In genomic region chr5:103376354-103377295, GRCm38 (mm10) we compare ENCODE assay signal across 10 mouse cellular contexts. TPM values are rescaled to one million over a fixed set of nuclear protein-coding genes. Genes with fewer than 3 reads are reported as not detected.
DNase-seq lines count a peak whose midpoint lies in the region; ATAC-seq and TF ChIP-seq lines count a peak whose summit lies in the region.
"Had no signal": no experiment of that assay in that cellular context is flagged by ENCODE, and none has a peak within 500 bp of the region (broad histone marks: within the 10 kb centered on the region; RNA-seq: fewer than 3 reads in every experiment).

No protein-coding gene starts in this region.

- no peaks in the 10 kb centered on the region for H3K36me3 ChIP-seq in thymus, adult 2 months (ENCODE audit: control insufficient read depth, insufficient read depth, low read length)
- H3K36me3 ChIP-seq: lung, embryonic 15.5 days had no signal

- TF ChIP-seq POLR2A in thymus, adult 2 months (IDR thresholded peaks at IDR 0.05; ENCODE audit: control insufficient read depth, extremely low read depth, insufficient read depth, low read length, poor library complexity), result no peak
- no peak for TF ChIP-seq POLR2A in cerebellum, adult 2 months (IDR thresholded peaks at IDR 0.05; ENCODE audit: borderline replicate concordance, insufficient read depth, low read length)

- peaks cover 7% of the 10 kb centered on the region for H3K4me1 ChIP-seq in thymus, adult 2 months (replicated peaks; ENCODE audit: control insufficient read depth, insufficient read depth, low read length)
- H3K4me1 ChIP-seq in cerebellum, adult 2 months (ENCODE audit: control insufficient read depth, insufficient read depth, low read length), result no peaks in the 10 kb centered on the region

- 28% methylated on average over 17 of the region's 17 CpGs for WGBS in thymus, adult 2 months
- WGBS in cerebellum, adult 2 months, result 66% methylated on average over 17 of the region's 17 CpGs

- TF ChIP-seq CTCF in thymus, adult 2 months (IDR thresholded peaks at IDR 0.05; ENCODE audit: borderline replicate concordance, control insufficient read depth, extremely low read depth, insufficient read depth, low read length, poor library complexity), result no peak
- TF ChIP-seq CTCF in cerebellum, adult 2 months (IDR thresholded peaks at IDR 0.05; ENCODE audit: borderline replicate concordance, insufficient read depth, low read depth, low read length), result no peak

- H3K27ac ChIP-seq in thymus, adult 2 months (ENCODE audit: control insufficient read depth, insufficient read depth, low read length), result peak overlapping the region; percentile 49; the same call in 1 of the 2 replicates
- no peak overlapping the region for H3K27ac ChIP-seq in cerebellum, adult 2 months (ENCODE audit: insufficient read depth, low read length)
- H3K27ac ChIP-seq: lung, embryonic 15.5 days had no signal

- H3K27me3 ChIP-seq in thymus, adult 2 months (ENCODE audit: control insufficient read depth, insufficient read depth, low read length), result no peaks in the 10 kb centered on the region
- H3K27me3 ChIP-seq in cerebellum, adult 2 months (ENCODE audit: control insufficient read depth, insufficient read depth, low read length), result no peaks in the 10 kb centered on the region
- H3K27me3 ChIP-seq: lung, embryonic 15.5 days had no signal

- DNase-seq in gastrocnemius, adult 18-20 months (ENCODE audit: low spot score), result peak; percentile 14
- DNase-seq in gastrocnemius, postnatal 4 days (ENCODE audit: low spot score in 2 of 2), result no peak
- no peak for DNase-seq in thymus, adult 2 months
- no peak for DNase-seq in thymus, postnatal 14 days
- peak; percentile 46 for DNase-seq in heart, postnatal 4 days
- no peak for DNase-seq in cerebellum, postnatal 36 days
- no peak for DNase-seq in cerebellum, adult 2 months
- DNase-seq: cerebellum, adult 18-20 months had no signal

- no peak overlapping the region for H3K4me3 ChIP-seq in thymus, adult 2 months (ENCODE audit: control insufficient read depth, insufficient read depth, low read length)
- H3K4me3 ChIP-seq in cerebellum, adult 2 months (replicated peaks; ENCODE audit: insufficient read depth, low read depth, low read length), result no peak overlapping the region
- H3K4me3 ChIP-seq: lung, embryonic 15.5 days had no signal

- no peak for ATAC-seq in erythroblast, adult 5-6 weeks (replicated peaks; ENCODE audit: low FRiP score, poor library complexity, severe bottlenecking)

RNA-seq across cellular contexts. Expression of gene Ptpn13, which starts 48.4 kb away (rescaled TPM):
- total RNA-seq in gastrocnemius, adult 18-20 months (2021), result 1 to 10 TPM; 1.7 to 2.3 TPM
- total RNA-seq in gastrocnemius, postnatal 4 days (2021), result 10 to 100 TPM in 1 of 2 experiments, 1 to 10 TPM in 1; 8.8 to 10.1 TPM
- polyA plus RNA-seq in thymus, adult 2 months (2012; rRNA removed), result 6.4 and 7.6 TPM in 2 replicates
- 10 to 100 TPM; 12.6 to 14.6 TPM for total RNA-seq in heart, postnatal 4 days (2021)
- polyA plus RNA-seq in cerebellum, adult 2 months (2012; rRNA removed), result 6.1 and 6.6 TPM in 2 replicates
- total RNA-seq in erythroblast, adult 5-6 weeks (2015; ENCODE audit: low replicate concordance), result 0.96 and 1.0 TPM in 2 replicates
- 0.28 and 1.8 TPM in 2 replicates for total RNA-seq in erythroblast, adult 5-6 weeks (2017; ENCODE audit: low replicate concordance)

Comparison
In these comparisons a context has a peak if more than half of its experiments do, and no peak if none do; other contexts are left out.
1. DNase-seq: peak in gastrocnemius, adult 18-20 months (single experiment) and heart, postnatal 4 days (single experiment); none in gastrocnemius, postnatal 4 days (0 of 2), thymus, adult 2 months (single experiment), thymus, postnatal 14 days (single experiment), cerebellum, postnatal 36 days (0 of 2) and cerebellum, adult 2 months (0 of 2).